In the genomic region with DNA sequence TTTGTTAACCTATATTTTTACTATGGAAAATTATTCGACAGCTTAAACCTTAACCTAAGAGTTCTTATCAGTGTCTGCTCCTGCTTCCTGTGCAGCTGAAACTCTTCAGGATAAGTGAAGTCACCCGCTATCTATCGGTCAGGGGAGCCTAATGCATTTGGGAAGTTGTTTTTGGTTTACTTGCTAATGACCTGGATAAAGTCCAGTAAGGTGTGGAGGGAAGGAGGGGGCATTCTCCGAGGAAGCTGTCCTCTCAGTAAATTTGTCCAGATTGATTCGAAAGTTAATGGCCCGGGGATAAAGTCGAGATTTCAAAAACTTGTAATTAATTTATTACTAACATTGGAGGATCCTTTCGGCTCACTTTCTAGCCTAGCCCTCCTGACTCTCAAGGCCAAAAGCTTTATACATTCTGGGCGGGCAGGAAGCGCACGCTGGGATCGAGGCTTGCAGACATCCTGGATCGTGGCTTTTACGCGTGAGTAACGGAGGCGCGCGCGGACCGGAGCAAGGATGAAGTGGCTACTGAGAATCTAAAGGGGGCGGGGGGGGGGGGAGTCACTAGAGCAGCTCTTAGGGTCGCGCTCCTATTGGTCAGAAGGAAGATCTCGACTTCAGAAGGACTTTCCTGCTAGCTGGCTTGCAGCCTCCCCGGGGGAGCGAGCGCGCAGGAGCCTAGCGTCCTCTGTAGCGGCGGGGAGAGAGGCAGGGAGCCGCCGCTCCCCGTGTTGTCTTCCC, we compare ENCODE assay signal across 8 mouse cellular contexts. TPM values are rescaled to one million over a fixed set of nuclear protein-coding genes. Genes with fewer than 3 reads are reported as not detected.
A peak's percentile ranks its signal among the peaks of the same experiment; 100 is the strongest.
DNase-seq lines count a peak whose midpoint lies in the region; ATAC-seq and TF ChIP-seq lines count a peak whose summit lies in the region.

No protein-coding gene starts in this region.

- H3K9ac ChIP-seq in embryonic facial prominence, embryonic 15.5 days, result peak overlapping the region; percentile 35; the same call in 1 of the 2 replicates
- H3K9ac ChIP-seq in heart, embryonic 15.5 days, result peak overlapping the region; percentile 78
- peak overlapping the region; percentile 62 for H3K9ac ChIP-seq in neural tube, embryonic 14.5 days (replicated peaks; ENCODE audit: low read depth, low read length)

- DNase-seq in A20 (ENCODE audit: low read depth, low spot score), result peak; percentile 91
- DNase-seq in kidney, postnatal 10 days, result peak; percentile 72
- DNase-seq in lung, adult 2 months, result peak; percentile 37
- peak; percentile 43 for DNase-seq in urinary bladder, postnatal 14 days (ENCODE audit: low spot score)

- TF ChIP-seq CTCF in bone marrow, adult 2 months (IDR thresholded peaks at IDR 0.05; ENCODE audit: control insufficient read depth, insufficient read depth, low read length), result no peak
- no peak for TF ChIP-seq CTCF in lung, adult 2 months (IDR thresholded peaks at IDR 0.05; ENCODE audit: insufficient read depth, low read length)

- WGBS in bone marrow, adult 2 months, result 2% methylated on average over 35 of the region's 35 CpGs
- WGBS in embryonic facial prominence, embryonic 15.5 days, result 5% methylated on average over 35 of the region's 35 CpGs
- 1% methylated on average over 35 of the region's 35 CpGs for WGBS in heart, embryonic 15.5 days
- WGBS in lung, adult 2 months, result 3% methylated on average over 35 of the region's 35 CpGs
- 3% methylated on average over 35 of the region's 35 CpGs for WGBS in neural tube, embryonic 14.5 days

- H3K27me3 ChIP-seq in embryonic facial prominence, embryonic 15.5 days, result no peaks in the 10 kb centered on the region
- no peaks in the 10 kb centered on the region for H3K27me3 ChIP-seq in heart, embryonic 15.5 days
- H3K27me3 ChIP-seq in neural tube, embryonic 14.5 days (ENCODE audit: control insufficient read depth, insufficient read depth, low read length), result no peaks in the 10 kb centered on the region

- no peak overlapping the region for H3K27ac ChIP-seq in bone marrow, adult 2 months (ENCODE audit: control insufficient read depth, insufficient read depth, low read depth, low read length, poor library complexity)
- peak overlapping the region; percentile 92 for H3K27ac ChIP-seq in embryonic facial prominence, embryonic 15.5 days (replicated peaks)
- peak overlapping the region; percentile 96 for H3K27ac ChIP-seq in heart, embryonic 15.5 days
- H3K27ac ChIP-seq in neural tube, embryonic 14.5 days (ENCODE audit: low read depth, low read length), result no peak overlapping the region; the same call in 1 of the 2 replicates

- peak; percentile 51; the same call in 1 of the 2 replicates for TF ChIP-seq POLR2A in bone marrow, adult 2 months (IDR thresholded peaks at IDR 0.05; ENCODE audit: borderline replicate concordance, control insufficient read depth, low read depth, low read length)
- peak; percentile 57; the same call in 1 of the 2 replicates for TF ChIP-seq POLR2A in lung, adult 2 months (IDR thresholded peaks at IDR 0.05; ENCODE audit: borderline replicate concordance, extremely low read depth, low read depth, low read length)

- H3K4me3 ChIP-seq in bone marrow, adult 2 months (replicated peaks; ENCODE audit: control insufficient read depth, low read depth, low read length), result peak overlapping the region; percentile 71
- peak overlapping the region; percentile 68 for H3K4me3 ChIP-seq in embryonic facial prominence, embryonic 15.5 days (replicated peaks)
- H3K4me3 ChIP-seq in heart, embryonic 15.5 days, result peak overlapping the region; percentile 89
- H3K4me3 ChIP-seq in lung, adult 2 months (replicated peaks; ENCODE audit: extremely low read depth, low read depth, low read length), result peak overlapping the region; percentile 82
- peak overlapping the region; percentile 59 for H3K4me3 ChIP-seq in neural tube, embryonic 14.5 days (ENCODE audit: low read depth, low read length)

- peak overlapping the region; percentile 62 for H3K4me2 ChIP-seq in embryonic facial prominence, embryonic 15.5 days (replicated peaks)
- H3K4me2 ChIP-seq in heart, embryonic 15.5 days, result peak overlapping the region; percentile 68
- H3K4me2 ChIP-seq in neural tube, embryonic 14.5 days (ENCODE audit: low read depth, low read length), result peak overlapping the region; percentile 90

- no peaks in the 10 kb centered on the region for H3K9me3 ChIP-seq in embryonic facial prominence, embryonic 15.5 days (replicated peaks)
- no peaks in the 10 kb centered on the region for H3K9me3 ChIP-seq in heart, embryonic 15.5 days (replicated peaks)
- no peaks in the 10 kb centered on the region for H3K9me3 ChIP-seq in neural tube, embryonic 14.5 days (ENCODE audit: control insufficient read depth, low read length)

- no peaks in the 10 kb centered on the region; the same call in 1 of the 2 replicates for H3K4me1 ChIP-seq in bone marrow, adult 2 months (ENCODE audit: control insufficient read depth, insufficient read depth, low read length)
- no peaks in the 10 kb centered on the region for H3K4me1 ChIP-seq in embryonic facial prominence, embryonic 15.5 days
- H3K4me1 ChIP-seq in heart, embryonic 15.5 days (replicated peaks), result peaks cover 9% of the 10 kb centered on the region
- H3K4me1 ChIP-seq in lung, adult 2 months (ENCODE audit: control insufficient read depth, insufficient read depth, low read length), result peaks cover 3% of the 10 kb centered on the region; the same call in 1 of the 2 replicates
- H3K4me1 ChIP-seq in neural tube, embryonic 14.5 days (ENCODE audit: control insufficient read depth, insufficient read depth, low read length), result no peaks in the 10 kb centered on the region

- no peaks in the 10 kb centered on the region for H3K36me3 ChIP-seq in embryonic facial prominence, embryonic 15.5 days
- H3K36me3 ChIP-seq in heart, embryonic 15.5 days, result no peaks in the 10 kb centered on the region
- H3K36me3 ChIP-seq in neural tube, embryonic 14.5 days (ENCODE audit: control insufficient read depth, insufficient read depth, low read length), result no peaks in the 10 kb centered on the region

- ATAC-seq in embryonic facial prominence, embryonic 15.5 days (ENCODE audit: insufficient number of reproducible peaks, low FRiP score, low TSS enrichment, low read depth), result peak; percentile 63
- ATAC-seq in heart, embryonic 15.5 days (replicated peaks; ENCODE audit: insufficient number of reproducible peaks, insufficient read depth, low FRiP score, low read depth), result peak; percentile 84
- ATAC-seq in neural tube, embryonic 14.5 days (ENCODE audit: low read depth), result peak; percentile 78

RNA-seq across cellular contexts. Expression of a gene that starts 19.6 kb away (rescaled TPM):
- polyA plus RNA-seq in bone marrow, adult 2 months (2011; ENCODE audit: insufficient read depth, insufficient read length, low replicate concordance, missing spikeins), result 27.4 and 37.8 TPM in 2 replicates
- polyA plus RNA-seq in embryonic facial prominence, embryonic 15.5 days (2015; fragmentation: Nextera tagmentation; extraction: Ambion mirVana), result 166 and 185 TPM in 2 replicates
- polyA plus RNA-seq in heart, embryonic 15.5 days (2015; fragmentation: Nextera tagmentation; extraction: Ambion mirVana), result 88.9 and 98.0 TPM in 2 replicates
- 18.0 and 36.8 TPM in 2 replicates for polyA plus RNA-seq in lung, adult 2 months (2012; rRNA removed)
- polyA plus RNA-seq in neural tube, embryonic 14.5 days (2014; fragmentation: Nextera tagmentation; extraction: Ambion mirVana), result 32.4 and 37.4 TPM in 2 replicates

Comparison
In these comparisons a context has a peak if more than half of its experiments do, and no peak if none do; other contexts are left out.
1. DNase-seq: peak in every context shown above with its lines; median percentile 91 in A20; 72 in kidney, postnatal 10 days; 43 in urinary bladder, postnatal 14 days; 37 in lung, adult 2 months.
2. H3K27ac ChIP-seq: peak in embryonic facial prominence, embryonic 15.5 days (single experiment) and heart, embryonic 15.5 days (single experiment); none in bone marrow, adult 2 months (single experiment) and neural tube, embryonic 14.5 days (single experiment).
3. Peak in every context shown above with its lines, with median percentiles within 50 percentile points of each other: H3K4me3 ChIP-seq, ATAC-seq, H3K4me2 ChIP-seq and H3K9ac ChIP-seq.